Mouse (Mus musculus) midbrain, embryonic 12.5 days (tissue): ENCODE measurements around the gene Myo15b. TPM values are rescaled to one million over a fixed set of nuclear protein-coding genes. Genes with fewer than 3 reads are reported as not detected.

Source experiments
- ATAC-seq: fragments of 200-750 bp; cut with Nextera tagmentation; 2 replicates; pipeline ENCODE4 v1.8.0; 2017; ENCODE audit warnings: low read depth, moderate TSS enrichment, moderate library complexity; ENCODE audit not compliant: low FRiP score
- H3K27ac ChIP-seq: fragments of 300-500 bp; sonication (generic); replicated peaks from 2 replicates; pipeline ENCODE4 v1.5.1; 2016; ENCODE audit warnings: mild to moderate bottlenecking
- H3K27me3 ChIP-seq: fragments of 300-500 bp; sonication (generic); 2 replicates; pipeline ENCODE4 v1.6.1; 2016; ENCODE audit warnings: mild to moderate bottlenecking
- H3K36me3 ChIP-seq: fragments of 300-500 bp; sonication (generic); 2 replicates; pipeline ENCODE4 v1.6.1; 2016
- H3K4me1 ChIP-seq: fragments of 300-500 bp; sonication (generic); 2 replicates; pipeline ENCODE4 v1.6.1; 2016
- H3K4me2 ChIP-seq: fragments of 300-500 bp; sonication (generic); replicated peaks from 2 replicates; pipeline ENCODE4 v1.6.1; 2016; ENCODE audit warnings: mild to moderate bottlenecking, moderate library complexity
- H3K4me3 ChIP-seq: fragments of 300-500 bp; sonication (generic); 2 replicates; pipeline ENCODE4 v1.5.1; 2016; ENCODE audit warnings: mild to moderate bottlenecking
- H3K9ac ChIP-seq: fragments of 300-500 bp; sonication (generic); replicated peaks from 2 replicates; pipeline ENCODE4 v1.6.1; 2016; ENCODE audit warnings: mild to moderate bottlenecking, moderate library complexity
- H3K9me3 ChIP-seq: fragments of 300-500 bp; sonication (generic); 2 replicates; pipeline ENCODE4 v1.6.1; 2016; ENCODE audit warnings: mild to moderate bottlenecking
- WGBS: fragments of 180-500 bp; shearing (Covaris S2); methylation state at CpG from one replicate; pipeline ENCODE4 v1.1.7; 2016; 5-methylcytosine and 5-hydroxymethylcytosine counted together
- polyA plus RNA-seq: library from polyadenylated mRNA; unstranded; fragments of >200 nt; fragmentation: Nextera tagmentation; extraction: Ambion mirVana; gene quantifications from 2 replicates; pipeline ENCODE4 v1.2.1, GENCODE M21; 2016

The Myo15b gene
- polyA plus RNA-seq, 1 experiment from 2014 or later = 0.37 TPM

DNA sequence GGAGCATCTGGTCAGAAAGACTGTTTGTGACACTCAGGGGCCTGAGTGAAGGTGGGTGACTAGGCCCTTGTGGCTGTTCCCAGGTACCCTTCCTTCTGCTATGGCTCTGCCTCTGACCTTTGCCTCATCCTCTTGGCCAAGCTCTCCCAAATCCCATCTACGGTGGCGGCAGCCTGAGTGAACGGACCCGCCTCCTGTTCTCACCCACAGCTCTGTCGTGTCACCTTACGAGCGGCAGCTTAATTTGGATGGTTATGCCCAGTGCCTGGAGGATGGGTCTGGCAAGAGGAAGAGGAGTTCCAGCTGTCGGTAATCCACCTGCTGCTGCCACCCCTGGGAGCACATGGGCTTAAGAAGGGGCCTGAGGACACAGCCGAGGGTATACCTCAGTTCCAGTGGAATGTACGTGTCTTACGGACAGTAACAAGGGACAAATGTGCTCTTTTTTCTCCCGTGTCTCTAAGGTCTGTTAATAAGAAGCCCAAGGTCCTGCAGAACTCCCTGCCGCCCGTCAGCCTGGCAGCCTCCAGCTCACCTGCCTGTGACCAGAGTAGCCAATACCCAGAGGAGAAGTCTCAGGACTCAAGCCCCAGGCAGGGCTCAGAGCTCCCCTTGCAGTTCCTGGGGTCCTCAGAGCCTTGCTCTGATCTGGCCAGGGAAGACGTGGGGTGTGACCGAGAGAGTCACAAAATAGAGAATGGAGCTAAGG lies 38.1 kb upstream of the Myo15b start:
- H3K9me3 ChIP-seq = no peaks in the 10 kb centered on the region
- peaks cover 50% of the 10 kb centered on the region for H3K36me3 ChIP-seq
- H3K4me2 ChIP-seq = no peak overlapping the region
- no peak overlapping the region for H3K27ac ChIP-seq
- peaks cover 31% of the 10 kb centered on the region for H3K27me3 ChIP-seq
- whole genome bisulfite sequencing = 94% methylated on average over 16 of the region's 16 CpGs
- H3K4me3 ChIP-seq = no peak overlapping the region
- no peak for ATAC-seq
- H3K4me1 ChIP-seq = peaks cover 26% of the 10 kb centered on the region
- H3K9ac ChIP-seq = no peak overlapping the region

DNA sequence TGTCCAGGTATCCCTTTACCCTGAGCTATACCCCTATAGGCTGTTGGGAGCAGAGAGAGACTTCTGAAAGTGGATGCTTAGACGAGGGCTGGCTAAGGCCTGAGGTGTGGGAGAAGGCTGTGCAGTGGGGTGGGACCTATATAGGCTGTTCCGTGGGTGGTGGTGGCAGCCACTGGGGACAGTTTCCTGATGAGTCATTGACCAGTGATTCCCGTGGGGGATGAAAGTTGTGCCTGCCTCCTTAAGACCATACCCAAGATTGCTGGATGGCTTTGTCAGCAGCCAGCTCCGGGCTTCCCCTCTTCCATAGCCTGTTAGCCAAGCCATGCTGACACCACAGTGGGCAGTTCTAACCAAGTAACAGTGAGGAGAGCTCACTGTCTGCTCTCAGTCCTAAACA lies 37.2 kb upstream of the Myo15b start:
- H3K4me1 ChIP-seq = peaks cover 17% of the 10 kb centered on the region
- no peak overlapping the region for H3K4me2 ChIP-seq
- no peak overlapping the region for H3K27ac ChIP-seq
- no peaks in the 10 kb centered on the region for H3K9me3 ChIP-seq
- no peak for ATAC-seq
- peaks cover 41% of the 10 kb centered on the region for H3K27me3 ChIP-seq
- H3K4me3 ChIP-seq = no peak overlapping the region
- peaks cover 50% of the 10 kb centered on the region for H3K36me3 ChIP-seq
- H3K9ac ChIP-seq = no peak overlapping the region
- 90% methylated on average over 4 of the region's 4 CpGs for WGBS

GRCm38 (mm10) chr11:115823774-115824740 lies 34.1 kb upstream of the Myo15b start, which contains the start of gene Llgl2:
TSS of gene Llgl2 (plus strand) at chr11:115824049.
- Histone ChIP-seq H3K4me1 (peaks cover 17% of the 10 kb centered on the region), H3K27ac (no peak within 1 kb of the TSS), H3K4me2 (peak within 1 kb of the TSS; percentile 94), H3K36me3 (peaks cover 33% of the 10 kb centered on the region), H3K9ac (peak within 1 kb of the TSS; percentile 58), H3K27me3 (peaks cover 71% of the 10 kb centered on the region), H3K9me3 (no peaks in the 10 kb centered on the region), H3K4me3 (peak within 1 kb of the TSS; percentile 66)
- under 1% methylated on average over 87 of the region's 87 CpGs for WGBS
- peak; percentile 93 for ATAC-seq

DNA sequence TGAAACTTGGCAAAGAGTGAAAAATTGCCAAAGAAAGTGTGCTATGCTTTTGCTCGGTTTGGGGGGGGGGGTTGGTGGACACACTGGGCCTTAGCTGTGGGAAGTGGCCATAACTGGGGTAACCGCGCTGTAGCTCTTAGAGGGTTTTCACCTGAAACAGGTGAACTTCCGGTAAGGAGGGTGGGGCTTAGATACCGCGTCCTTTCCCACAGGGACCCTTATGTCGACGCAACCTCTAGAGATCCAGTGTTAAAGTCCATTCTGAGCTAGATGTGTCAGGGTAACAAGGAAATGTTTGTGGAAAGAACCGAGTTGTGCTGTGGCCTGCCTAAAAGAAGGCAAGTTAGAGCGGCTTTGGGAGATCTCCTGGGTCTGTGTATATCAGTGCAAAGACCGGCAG lies 33.4 kb upstream of the Myo15b start:
- H3K9ac ChIP-seq = no peak overlapping the region
- H3K27ac ChIP-seq = no peak overlapping the region
- peaks cover 78% of the 10 kb centered on the region for H3K27me3 ChIP-seq
- WGBS = 16% methylated on average over 11 of the region's 11 CpGs
- peak overlapping the region; percentile 94 for H3K4me2 ChIP-seq
- H3K9me3 ChIP-seq = no peaks in the 10 kb centered on the region
- ATAC-seq = no peak
- peaks cover 29% of the 10 kb centered on the region for H3K36me3 ChIP-seq
- peak overlapping the region; percentile 66; the same call in 1 of the 2 replicates for H3K4me3 ChIP-seq
- peaks cover 17% of the 10 kb centered on the region for H3K4me1 ChIP-seq

- Histone ChIP-seq H3K4me1 (peaks cover 20% of the 10 kb centered on the region), H3K9ac (no peak overlapping the region), H3K4me3 (no peak overlapping the region), H3K27me3 (peaks cover 95% of the 10 kb centered on the region), H3K36me3 (peaks cover 13% of the 10 kb centered on the region), H3K9me3 (no peaks in the 10 kb centered on the region), H3K27ac (no peak overlapping the region), H3K4me2 (no peak overlapping the region)
- 42% methylated on average over 5 of the region's 5 CpGs for WGBS
- no peak for ATAC-seq
These were observed 31.7 kb upstream of the Myo15b start for GRCm38 (mm10) chr11:115826487-115826886.

GRCm38 (mm10) chr11:115827624-115828023 lies 30.6 kb upstream of the Myo15b start:
- peaks cover 23% of the 10 kb centered on the region for H3K4me1 ChIP-seq
- H3K4me2 ChIP-seq = no peak overlapping the region
- ATAC-seq = no peak
- WGBS = 84% methylated on average over 6 of the region's 6 CpGs
- H3K9me3 ChIP-seq = no peaks in the 10 kb centered on the region
- H3K36me3 ChIP-seq = peaks cover 2% of the 10 kb centered on the region; the same call in 1 of the 2 replicates
- no peak overlapping the region for H3K9ac ChIP-seq
- peaks cover 99% of the 10 kb centered on the region for H3K27me3 ChIP-seq
- no peak overlapping the region for H3K27ac ChIP-seq
- no peak overlapping the region for H3K4me3 ChIP-seq

- peaks cover 20% of the 10 kb centered on the region for H3K4me1 ChIP-seq
- H3K9me3 ChIP-seq = no peaks in the 10 kb centered on the region
- ATAC-seq = no peak
- H3K4me3 ChIP-seq = no peak overlapping the region
- 66% methylated on average over 4 of the region's 4 CpGs for WGBS
- no peaks in the 10 kb centered on the region for H3K36me3 ChIP-seq
- no peak overlapping the region for H3K4me2 ChIP-seq
- peaks cover 89% of the 10 kb centered on the region for H3K27me3 ChIP-seq
- H3K9ac ChIP-seq = no peak overlapping the region
- no peak overlapping the region for H3K27ac ChIP-seq
These were observed 29.2 kb upstream of the Myo15b start for GRCm38 (mm10) chr11:115829036-115829435.

DNA sequence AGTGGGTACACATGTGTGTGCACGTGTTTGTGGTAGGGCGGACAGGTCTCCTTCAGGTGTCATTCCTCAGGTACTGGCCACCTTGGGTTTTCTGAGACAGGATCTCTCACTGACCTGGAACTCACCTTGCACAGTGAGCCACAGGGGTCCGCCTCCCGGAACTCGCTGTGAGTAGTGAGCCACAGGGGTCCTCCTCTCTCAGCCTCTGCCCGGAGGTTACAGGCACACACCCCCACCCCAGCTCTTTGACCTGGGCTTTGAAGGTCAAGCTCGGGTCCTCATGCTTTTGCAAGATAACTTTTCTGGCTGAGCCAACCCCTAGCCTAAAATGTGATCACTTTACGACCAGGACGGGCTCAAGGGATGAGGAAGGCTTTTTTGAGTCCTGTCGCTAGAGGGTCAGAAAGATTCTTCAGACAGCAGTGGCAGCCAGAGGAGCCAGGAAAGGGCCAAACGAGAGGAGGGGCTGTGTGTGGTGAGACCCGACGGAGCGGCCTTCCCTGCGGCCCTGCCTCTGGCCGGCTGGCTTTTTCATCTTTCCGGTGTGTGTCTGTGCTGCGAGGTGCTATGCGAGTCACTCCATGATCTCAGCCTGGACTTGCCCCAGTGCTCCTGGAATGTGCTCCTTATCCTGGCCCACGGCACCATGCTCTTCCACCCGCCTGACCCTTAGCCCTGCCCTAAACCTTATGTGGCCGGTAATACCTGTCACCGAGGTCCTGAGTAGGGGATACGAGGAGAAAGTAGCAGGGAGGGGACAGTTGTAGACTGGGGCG lies 27.5 kb upstream of the Myo15b start:
- H3K4me1 ChIP-seq = peaks cover 12% of the 10 kb centered on the region; the same call in 1 of the 2 replicates

GRCm38 (mm10) chr11:115831518-115831917 lies 26.7 kb upstream of the Myo15b start:
- WGBS = 48% methylated on average over 3 of the region's 3 CpGs
- Histone ChIP-seq H3K27me3 (peaks cover 82% of the 10 kb centered on the region), H3K4me2 (no peak overlapping the region), H3K36me3 (no peaks in the 10 kb centered on the region), H3K9me3 (no peaks in the 10 kb centered on the region), H3K9ac (no peak overlapping the region), H3K4me1 (peaks cover 12% of the 10 kb centered on the region; the same call in 1 of the 2 replicates), H3K4me3 (no peak overlapping the region), H3K27ac (no peak overlapping the region)
- no peak for ATAC-seq

More for the DNA sequence above, 27.5 kb upstream of the Myo15b start:
- no peak for ATAC-seq
- H3K27me3 ChIP-seq = peaks cover 85% of the 10 kb centered on the region
- 22% methylated on average over 25 of the region's 25 CpGs for WGBS
- no peak overlapping the region for H3K4me3 ChIP-seq
- no peak overlapping the region for H3K27ac ChIP-seq
- no peak overlapping the region for H3K4me2 ChIP-seq
- H3K36me3 ChIP-seq = no peaks in the 10 kb centered on the region
- H3K9me3 ChIP-seq = no peaks in the 10 kb centered on the region
- no peak overlapping the region for H3K9ac ChIP-seq

DNA sequence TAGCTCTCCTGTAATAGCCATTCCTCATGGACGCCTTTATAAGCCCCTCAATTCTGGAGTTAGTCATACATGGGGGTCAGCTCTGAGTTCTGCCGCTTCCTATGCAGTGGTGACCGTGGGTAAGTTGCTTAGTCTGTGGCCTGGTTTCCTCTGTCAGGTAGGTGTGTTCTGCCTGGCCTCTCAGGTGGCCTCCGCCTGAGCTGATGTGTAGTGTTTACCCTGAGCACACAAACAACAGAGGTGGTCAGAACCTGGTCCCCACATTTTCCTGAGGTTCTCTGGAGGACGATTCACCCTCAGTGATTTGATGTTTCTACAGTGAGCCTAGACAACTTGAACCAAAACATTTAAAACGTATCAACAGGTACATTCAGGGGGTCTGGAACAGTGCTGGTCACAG lies 26.1 kb upstream of the Myo15b start:
- Histone ChIP-seq H3K9ac (no peak overlapping the region), H3K9me3 (no peaks in the 10 kb centered on the region), H3K36me3 (no peaks in the 10 kb centered on the region), H3K4me2 (no peak overlapping the region), H3K4me3 (no peak overlapping the region), H3K27ac (no peak overlapping the region), H3K4me1 (peaks cover 17% of the 10 kb centered on the region; the same call in 1 of the 2 replicates), H3K27me3 (peaks cover 77% of the 10 kb centered on the region)
- WGBS = 63% methylated on average over 6 of the region's 6 CpGs
- no peak for ATAC-seq

DNA sequence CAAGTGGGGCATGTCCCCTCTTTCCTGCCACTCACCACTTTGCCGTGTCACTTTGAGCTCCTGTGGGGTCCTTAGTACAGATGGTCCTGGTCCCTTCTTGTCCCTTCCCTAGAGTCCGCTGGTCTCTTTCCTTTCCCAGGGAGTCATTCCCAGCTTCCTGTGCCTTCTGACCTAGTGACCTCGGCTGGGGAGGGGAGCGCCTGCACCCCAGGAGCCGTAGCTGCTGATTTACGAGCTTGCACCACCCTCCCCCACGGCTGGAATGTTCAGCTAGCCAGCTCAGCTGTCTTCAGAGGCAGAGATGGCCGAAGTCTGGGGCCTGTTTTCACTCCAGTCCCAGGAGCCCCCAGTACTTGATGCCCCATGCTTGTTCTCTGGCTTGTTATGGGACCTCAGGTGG lies 25.7 kb upstream of the Myo15b start:
- 15% methylated on average over 8 of the region's 8 CpGs for WGBS
- no peak overlapping the region for H3K4me3 ChIP-seq
- peaks cover 17% of the 10 kb centered on the region; the same call in 1 of the 2 replicates for H3K4me1 ChIP-seq
- ATAC-seq = no peak
- H3K9ac ChIP-seq = no peak overlapping the region
- H3K36me3 ChIP-seq = no peaks in the 10 kb centered on the region
- peaks cover 72% of the 10 kb centered on the region for H3K27me3 ChIP-seq
- H3K27ac ChIP-seq = no peak overlapping the region
- no peaks in the 10 kb centered on the region for H3K9me3 ChIP-seq
- H3K4me2 ChIP-seq = no peak overlapping the region
